Mouse (Mus musculus): ENCODE measurements around the gene Ago3. TPM values are rescaled to one million over a fixed set of nuclear protein-coding genes. Genes with fewer than 3 reads are reported as not detected.
A peak's percentile ranks its signal among the peaks of the same experiment; 100 is the strongest.

Ago3 gene
- polyA plus RNA-seq, 1 experiment from 2014 or later = 7.7 TPM

DNA sequence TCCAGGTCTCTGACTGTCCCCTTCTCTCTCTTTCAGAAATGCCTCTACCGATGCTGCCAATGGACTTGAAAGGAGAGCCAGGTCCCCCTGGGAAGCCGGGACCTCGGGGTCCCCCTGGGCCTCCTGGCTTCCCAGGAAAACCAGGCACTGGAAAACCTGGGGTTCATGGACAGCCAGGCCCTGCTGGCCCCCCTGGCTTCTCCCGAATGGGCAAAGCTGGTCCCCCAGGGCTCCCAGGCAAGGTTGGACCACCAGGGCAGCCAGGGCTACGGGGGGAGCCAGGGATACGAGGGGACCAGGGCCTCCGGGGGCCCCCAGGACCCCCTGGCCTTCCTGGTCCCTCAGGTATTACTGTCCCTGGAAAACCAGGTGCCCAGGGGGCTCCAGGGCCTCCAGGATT is 119.0 kb downstream of the Ago3 start:
- ATAC-seq (no peak), DNase-seq (ENCODE audit: low spot score) (no peak)
- H3K27ac ChIP-seq (ENCODE audit: low read depth, low read length) = no peak overlapping the region
- peaks cover 4% of the 10 kb centered on the region; the same call in 1 of the 2 replicates for H3K9me3 ChIP-seq (replicated peaks; ENCODE audit: control insufficient read depth, low read length)
- no peak overlapping the region for H3K9ac ChIP-seq (ENCODE audit: low read length)
- no peaks in the 10 kb centered on the region for H3K27me3 ChIP-seq (replicated peaks; ENCODE audit: control insufficient read depth, insufficient read depth, low read length)
- no peak overlapping the region for H3K4me2 ChIP-seq (ENCODE audit: low read length)
- no peak overlapping the region for H3K4me3 ChIP-seq (ENCODE audit: low read depth, low read length)
- 65% methylated on average over 7 of the region's 7 CpGs for WGBS
- peaks cover 5% of the 10 kb centered on the region; the same call in 1 of the 2 replicates for H3K36me3 ChIP-seq (ENCODE audit: control insufficient read depth, insufficient read depth, low read length)
- H3K4me1 ChIP-seq (ENCODE audit: control insufficient read depth, insufficient read depth, low read length) = no peaks in the 10 kb centered on the region

DNA sequence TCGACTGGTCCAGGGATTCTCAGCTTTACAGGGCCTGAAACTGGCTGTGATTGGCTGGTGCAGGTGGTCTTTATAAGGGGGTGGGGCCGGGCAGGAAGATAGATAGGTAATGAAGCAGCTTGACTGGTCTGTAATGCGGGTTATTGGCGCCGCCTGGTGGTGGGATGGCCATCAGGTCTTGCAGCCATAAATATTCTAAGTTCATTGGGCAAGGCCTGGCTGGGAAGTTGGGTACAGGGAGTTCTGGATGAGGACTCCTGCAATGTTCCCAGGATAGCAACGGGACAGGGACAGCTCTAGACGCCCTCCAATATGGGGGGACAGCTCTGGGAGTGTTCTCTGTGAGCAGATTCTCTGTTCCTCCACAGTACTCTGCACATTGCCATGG is 119.4 kb downstream of the Ago3 start:
- peak overlapping the region; percentile 5; the same call in 1 of the 2 replicates for H3K4me3 ChIP-seq (ENCODE audit: low read depth, low read length)
- peaks cover 4% of the 10 kb centered on the region; the same call in 1 of the 2 replicates for H3K9me3 ChIP-seq (replicated peaks; ENCODE audit: control insufficient read depth, low read length)
- H3K27ac ChIP-seq (ENCODE audit: low read depth, low read length) = no peak overlapping the region
- H3K36me3 ChIP-seq (ENCODE audit: control insufficient read depth, insufficient read depth, low read length) = 0 out of 2 replicates have a peak, but pooled peaks cover 3% of the 10 kb centered on the region
- H3K4me2 ChIP-seq (ENCODE audit: low read length) = peak overlapping the region; percentile 32
- peak; percentile 90 for ATAC-seq
- DNase-seq (ENCODE audit: low spot score) = peak; percentile 90
- no peak overlapping the region for H3K9ac ChIP-seq (ENCODE audit: low read length)
- H3K4me1 ChIP-seq (ENCODE audit: control insufficient read depth, insufficient read depth, low read length) = no peaks in the 10 kb centered on the region
- H3K27me3 ChIP-seq (replicated peaks; ENCODE audit: control insufficient read depth, insufficient read depth, low read length) = no peaks in the 10 kb centered on the region
- WGBS = 2% methylated on average over 7 of the region's 7 CpGs

DNA sequence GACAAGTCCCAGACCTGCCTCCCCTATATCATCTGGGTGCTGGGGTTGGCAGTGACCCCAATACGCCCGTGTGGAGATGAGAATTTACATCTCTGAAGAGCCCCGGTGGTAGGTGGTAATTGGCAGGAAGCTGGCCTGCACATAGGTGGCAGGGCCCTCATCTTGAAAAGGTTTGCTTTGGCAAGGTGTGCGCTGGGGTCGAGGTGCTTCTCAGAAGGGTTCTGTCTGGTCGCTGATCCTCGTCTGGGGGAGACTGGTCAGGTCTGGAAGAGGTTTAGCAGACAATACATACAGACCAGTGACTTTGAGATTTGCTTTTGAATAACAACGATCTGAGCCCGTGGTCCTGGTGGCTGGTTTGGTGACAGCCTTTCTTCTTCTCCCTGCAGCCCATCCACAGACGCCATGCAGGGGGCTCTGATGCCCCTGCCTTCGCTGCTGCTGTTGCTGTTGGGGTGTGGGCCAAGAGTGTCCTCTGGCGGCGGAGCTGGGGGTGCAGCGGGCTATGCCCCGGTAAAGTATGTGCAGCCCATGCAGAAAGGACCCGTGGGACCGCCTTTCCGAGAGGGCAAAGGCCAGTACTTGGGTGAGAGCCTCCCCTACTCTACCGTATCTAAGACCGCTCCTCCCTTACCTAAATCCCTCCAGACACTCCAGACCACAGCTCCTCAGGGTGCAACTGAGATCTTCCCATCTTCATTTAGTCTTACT is 120.0 kb downstream of the Ago3 start:
- no peaks in the 10 kb centered on the region for H3K4me1 ChIP-seq (ENCODE audit: control insufficient read depth, insufficient read depth, low read length)
- peaks cover 4% of the 10 kb centered on the region; the same call in 1 of the 2 replicates for H3K9me3 ChIP-seq (replicated peaks; ENCODE audit: control insufficient read depth, low read length)
- H3K4me3 ChIP-seq (ENCODE audit: low read depth, low read length) = peak overlapping the region; percentile 5; the same call in 1 of the 2 replicates
- WGBS = 18% methylated on average over 20 of the region's 20 CpGs
- no peak overlapping the region for H3K27ac ChIP-seq (ENCODE audit: low read depth, low read length)
- H3K4me2 ChIP-seq (ENCODE audit: low read length) = peak overlapping the region; percentile 32
- H3K27me3 ChIP-seq (replicated peaks; ENCODE audit: control insufficient read depth, insufficient read depth, low read length) = no peaks in the 10 kb centered on the region
- ATAC-seq (peak; percentile 70; the same call in 1 of the 2 replicates), DNase-seq (ENCODE audit: low spot score) (no peak)
- H3K36me3 ChIP-seq (ENCODE audit: control insufficient read depth, insufficient read depth, low read length) = no peaks in the 10 kb centered on the region
- H3K9ac ChIP-seq (ENCODE audit: low read length) = no peak overlapping the region

DNA sequence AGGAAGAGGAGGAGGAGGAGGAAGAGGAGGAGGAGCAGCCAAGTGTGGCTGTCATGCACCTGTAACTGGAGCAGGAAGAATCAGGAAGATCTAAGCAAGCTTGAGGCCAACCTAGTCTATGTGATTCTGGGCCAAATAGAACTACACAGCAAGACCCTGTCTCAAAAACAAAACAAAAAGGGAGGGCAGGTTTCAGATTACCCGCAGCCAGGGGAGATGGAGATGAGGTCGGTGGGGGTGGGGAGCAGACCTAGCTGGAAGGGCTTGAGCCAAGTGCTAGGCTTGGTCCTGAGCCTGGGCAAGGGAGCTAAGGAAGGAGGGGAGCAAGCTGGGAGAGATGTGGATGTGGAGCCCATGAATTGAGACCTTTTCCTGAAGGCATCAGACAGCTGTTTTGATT is 122.5 kb downstream of the Ago3 start:
- Histone ChIP-seq H3K4me3 (ENCODE audit: low read depth, low read length) (no peak overlapping the region), H3K9me3 (replicated peaks; ENCODE audit: control insufficient read depth, low read length) (peaks cover 4% of the 10 kb centered on the region; the same call in 1 of the 2 replicates), H3K27me3 (replicated peaks; ENCODE audit: control insufficient read depth, insufficient read depth, low read length) (peaks cover 14% of the 10 kb centered on the region), H3K36me3 (ENCODE audit: control insufficient read depth, insufficient read depth, low read length) (no peaks in the 10 kb centered on the region), H3K9ac (ENCODE audit: low read length) (no peak overlapping the region), H3K4me1 (ENCODE audit: control insufficient read depth, insufficient read depth, low read length) (no peaks in the 10 kb centered on the region), H3K27ac (ENCODE audit: low read depth, low read length) (no peak overlapping the region), H3K4me2 (ENCODE audit: low read length) (no peak overlapping the region)
- ATAC-seq (no peak), DNase-seq (ENCODE audit: low spot score) (no peak)
- 7% methylated on average over 2 of the region's 2 CpGs for WGBS

DNA sequence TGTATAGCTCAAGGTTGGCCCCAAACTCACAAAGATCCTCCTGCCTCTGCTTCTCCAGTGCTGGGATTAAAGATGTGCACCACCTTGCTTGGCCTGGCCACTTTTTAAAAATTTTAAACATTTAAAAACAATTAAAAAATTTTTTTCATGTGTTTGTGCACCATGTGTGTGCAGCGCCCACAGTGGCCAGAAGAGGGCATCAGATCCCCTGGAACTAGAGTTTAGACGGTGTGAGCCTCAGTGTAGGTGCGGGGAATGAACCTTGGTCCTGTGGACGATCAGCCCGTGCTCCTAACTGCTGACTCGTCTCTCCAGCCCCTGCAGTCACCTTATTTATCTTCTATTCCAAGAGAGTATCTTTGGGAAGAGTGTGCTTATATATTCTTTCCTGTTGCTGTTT is 123.3 kb downstream of the Ago3 start:
- ATAC-seq = no peak
- Histone ChIP-seq H3K4me2 (ENCODE audit: low read length) (no peak overlapping the region), H3K9ac (ENCODE audit: low read length) (no peak overlapping the region), H3K36me3 (ENCODE audit: control insufficient read depth, insufficient read depth, low read length) (no peaks in the 10 kb centered on the region), H3K27ac (ENCODE audit: low read depth, low read length) (no peak overlapping the region), H3K9me3 (replicated peaks; ENCODE audit: control insufficient read depth, low read length) (peaks cover 4% of the 10 kb centered on the region; the same call in 1 of the 2 replicates), H3K4me3 (ENCODE audit: low read depth, low read length) (no peak overlapping the region), H3K27me3 (replicated peaks; ENCODE audit: control insufficient read depth, insufficient read depth, low read length) (peaks cover 22% of the 10 kb centered on the region), H3K4me1 (ENCODE audit: control insufficient read depth, insufficient read depth, low read length) (no peaks in the 10 kb centered on the region)
- no peak for DNase-seq (ENCODE audit: low spot score)
- WGBS = 88% methylated on average over 6 of the region's 6 CpGs

DNA sequence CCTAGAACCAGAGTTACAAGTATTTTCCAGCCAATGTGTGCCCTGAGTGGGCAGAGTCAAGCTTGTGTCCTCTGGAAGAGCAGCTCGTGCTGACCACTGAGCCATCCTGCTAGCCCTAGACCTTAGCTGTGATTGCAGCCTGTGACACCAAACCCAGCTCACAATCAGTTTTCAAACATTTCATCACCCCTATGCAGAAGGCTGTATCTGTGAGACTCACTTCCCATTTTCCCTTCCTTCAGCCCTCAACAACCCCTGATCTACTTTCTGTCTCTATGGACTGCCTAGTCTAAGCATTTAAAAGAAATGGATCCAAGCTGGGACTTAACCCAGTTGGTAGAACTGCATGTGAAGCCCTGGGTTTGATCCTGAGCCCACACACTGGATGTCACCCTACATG is 123.9 kb downstream of the Ago3 start:
- Histone ChIP-seq H3K27me3 (replicated peaks; ENCODE audit: control insufficient read depth, insufficient read depth, low read length) (peaks cover 28% of the 10 kb centered on the region), H3K9ac (ENCODE audit: low read length) (no peak overlapping the region), H3K4me1 (ENCODE audit: control insufficient read depth, insufficient read depth, low read length) (no peaks in the 10 kb centered on the region), H3K4me3 (ENCODE audit: low read depth, low read length) (no peak overlapping the region), H3K36me3 (ENCODE audit: control insufficient read depth, insufficient read depth, low read length) (no peaks in the 10 kb centered on the region), H3K4me2 (ENCODE audit: low read length) (no peak overlapping the region), H3K27ac (ENCODE audit: low read depth, low read length) (no peak overlapping the region), H3K9me3 (replicated peaks; ENCODE audit: control insufficient read depth, low read length) (peaks cover 4% of the 10 kb centered on the region; the same call in 1 of the 2 replicates)
- ATAC-seq (no peak), DNase-seq (ENCODE audit: low spot score) (no peak)
- WGBS = 97% methylated on average over 1 of the region's 1 CpGs

DNA sequence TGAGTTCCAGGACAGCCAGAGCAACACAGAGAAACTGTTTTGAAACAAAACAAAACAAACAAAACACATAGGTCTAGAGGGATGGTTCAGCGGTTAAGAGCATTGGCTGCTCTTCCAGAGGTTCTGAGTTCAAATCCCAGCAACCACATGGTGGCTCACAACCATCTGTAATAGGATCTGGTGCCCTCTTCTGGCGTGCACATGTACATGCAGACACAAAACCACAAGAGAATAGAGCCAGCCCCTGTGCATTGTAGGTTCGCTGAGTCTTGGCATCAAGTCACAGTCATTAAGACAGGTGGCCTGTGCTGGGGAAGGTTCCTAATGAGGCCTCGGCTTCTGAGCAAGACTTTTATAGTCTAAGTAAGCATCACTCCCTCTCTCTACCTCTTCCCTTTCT is 125.5 kb downstream of the Ago3 start:
- Histone ChIP-seq H3K9ac (ENCODE audit: low read length) (no peak overlapping the region), H3K27ac (ENCODE audit: low read depth, low read length) (no peak overlapping the region), H3K4me3 (ENCODE audit: low read depth, low read length) (no peak overlapping the region), H3K4me1 (ENCODE audit: control insufficient read depth, insufficient read depth, low read length) (no peaks in the 10 kb centered on the region), H3K36me3 (ENCODE audit: control insufficient read depth, insufficient read depth, low read length) (no peaks in the 10 kb centered on the region), H3K27me3 (replicated peaks; ENCODE audit: control insufficient read depth, insufficient read depth, low read length) (peaks cover 40% of the 10 kb centered on the region), H3K4me2 (ENCODE audit: low read length) (no peak overlapping the region), H3K9me3 (replicated peaks; ENCODE audit: control insufficient read depth, low read length) (peaks cover 4% of the 10 kb centered on the region; the same call in 1 of the 2 replicates)
- 51% methylated on average over 4 of the region's 4 CpGs for WGBS
- DNase-seq (ENCODE audit: low spot score) (no peak), ATAC-seq (no peak)

DNA sequence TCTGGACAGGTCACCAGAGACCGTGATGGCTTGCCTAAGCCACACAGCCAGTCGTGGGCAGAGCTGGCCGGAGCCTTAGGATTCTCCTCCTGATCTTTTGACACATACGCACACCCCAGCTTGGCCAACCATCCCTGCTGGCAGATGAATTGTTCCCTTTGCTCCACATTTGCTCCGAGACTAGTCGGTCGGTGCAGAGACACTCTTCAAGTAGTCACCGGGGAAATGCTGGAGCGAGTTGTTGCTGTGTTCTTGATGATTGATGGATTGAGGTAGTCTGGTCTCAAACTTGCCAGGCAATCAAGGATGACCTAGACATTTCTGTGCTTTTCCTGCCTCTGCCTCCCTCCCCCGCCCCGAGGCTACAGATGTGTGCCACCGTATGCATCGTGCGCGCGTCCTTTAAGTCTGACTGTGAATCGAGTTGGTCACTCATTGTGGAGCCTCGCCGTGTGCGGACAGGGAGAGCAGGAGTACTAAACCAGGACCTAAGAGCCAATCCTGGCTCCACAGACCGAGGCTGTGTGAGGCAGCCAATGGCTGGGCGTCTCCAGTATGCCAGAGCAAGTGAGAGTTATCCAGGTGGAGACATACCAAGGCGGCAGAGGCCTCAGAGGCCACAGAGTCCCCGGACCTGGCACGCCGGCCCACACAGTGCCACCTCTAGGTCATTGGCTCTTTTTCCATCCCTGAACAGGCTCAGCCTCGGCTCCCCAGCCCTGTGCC is 127.6 kb downstream of the Ago3 start:
- peaks cover 53% of the 10 kb centered on the region for H3K27me3 ChIP-seq (replicated peaks; ENCODE audit: control insufficient read depth, insufficient read depth, low read length)
- DNase-seq (ENCODE audit: low spot score) = no peak
- H3K9ac ChIP-seq (ENCODE audit: low read length) = peak overlapping the region; percentile 10; the same call in 1 of the 2 replicates
- peak overlapping the region; percentile 11; the same call in 1 of the 2 replicates for H3K4me3 ChIP-seq (ENCODE audit: low read depth, low read length)
- no peak for ATAC-seq
- H3K4me1 ChIP-seq (ENCODE audit: control insufficient read depth, insufficient read depth, low read length) = no peaks in the 10 kb centered on the region
- 3% methylated on average over 27 of the region's 27 CpGs for WGBS
- H3K27ac ChIP-seq (ENCODE audit: low read depth, low read length) = no peak overlapping the region
- peaks cover 4% of the 10 kb centered on the region; the same call in 1 of the 2 replicates for H3K9me3 ChIP-seq (replicated peaks; ENCODE audit: control insufficient read depth, low read length)
- H3K4me2 ChIP-seq (ENCODE audit: low read length) = no peak overlapping the region
- H3K36me3 ChIP-seq (ENCODE audit: control insufficient read depth, insufficient read depth, low read length) = no peaks in the 10 kb centered on the region
